Mouse (Mus musculus) layer of hippocampus, postnatal 25 days (tissue): Measurements from ENCODE around the gene Tnfaip6. TPM values are rescaled to one million over a fixed set of nuclear protein-coding genes. Genes with fewer than 3 reads are reported as not detected.
"Not testable (repeated sequence)": the region's sequence is repeated elsewhere in the genome, so short reads cannot be mapped to it uniquely, and the experiment has no call there.

Experiments
- DNase-seq, 2 experiments: peaks; one replicate each; pipeline ENCODE4 v3.0.0; 2022; ENCODE audit warnings: mixed read lengths in 2 of 2, low spot score in 1 of 2; ENCODE audit errors: extremely low spot score in 1 of 2
- total RNA-seq, 2 experiments: library from RNA; stranded (reverse); gene quantifications; 2 replicates each; pipeline ENCODE4 v1.2.3; 2021

Tnfaip6 gene
- total RNA-seq = 1 to 10 TPM; 4.2 to 6.6 TPM

- peak in 1 of 2 experiments; percentile 14 for DNase-seq
Observed at GRCm38 (mm10) chr2:52037882-52038281, at the start of gene Tnfaip6. TSS of gene Tnfaip6 (plus strand) at chr2:52038009.

DNA sequence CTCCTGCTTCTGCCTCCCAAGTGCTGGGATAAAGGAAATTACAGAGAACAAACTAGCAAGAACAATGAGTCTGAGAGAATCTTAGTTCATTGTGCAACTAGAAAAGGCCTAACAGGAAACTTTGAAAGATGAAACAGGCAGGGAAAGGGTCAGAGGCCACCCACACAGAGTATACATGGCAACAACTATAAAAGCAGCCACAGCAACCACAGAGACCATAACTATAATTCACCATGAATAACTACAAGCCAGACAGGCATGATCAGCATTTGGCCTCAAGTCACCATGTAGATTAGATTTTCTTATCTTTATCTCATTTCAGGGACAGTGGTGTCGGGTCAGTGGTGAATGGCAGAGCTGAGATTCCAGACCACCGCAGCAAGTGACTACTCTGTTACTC is 48.2 kb upstream of the Tnfaip6 start:
- no peak for DNase-seq

DNA sequence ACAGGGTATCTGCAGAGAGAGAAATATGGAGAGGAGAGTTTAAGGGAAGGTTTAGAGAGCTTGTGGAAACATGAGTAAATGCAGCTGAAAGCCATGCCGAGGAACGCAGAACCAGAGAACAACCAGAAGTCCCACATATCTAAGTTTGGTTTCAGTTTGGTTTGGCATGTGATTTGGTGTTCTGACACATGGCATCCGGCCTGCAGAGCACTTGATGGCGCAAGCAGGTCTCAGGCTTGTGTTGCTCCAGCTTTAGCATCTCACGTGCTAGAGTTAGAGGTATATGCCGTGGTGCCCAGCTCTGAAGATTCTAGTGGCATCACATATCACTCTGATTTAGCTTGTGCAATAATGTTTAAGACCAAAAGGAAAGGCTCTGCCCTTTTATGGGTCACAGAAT is 46.4 kb upstream of the Tnfaip6 start:
- no peak for DNase-seq

- DNase-seq = no peak
Observed at GRCm38 (mm10) chr2:51999996-52000395, 37.8 kb upstream of the Tnfaip6 start.

DNA sequence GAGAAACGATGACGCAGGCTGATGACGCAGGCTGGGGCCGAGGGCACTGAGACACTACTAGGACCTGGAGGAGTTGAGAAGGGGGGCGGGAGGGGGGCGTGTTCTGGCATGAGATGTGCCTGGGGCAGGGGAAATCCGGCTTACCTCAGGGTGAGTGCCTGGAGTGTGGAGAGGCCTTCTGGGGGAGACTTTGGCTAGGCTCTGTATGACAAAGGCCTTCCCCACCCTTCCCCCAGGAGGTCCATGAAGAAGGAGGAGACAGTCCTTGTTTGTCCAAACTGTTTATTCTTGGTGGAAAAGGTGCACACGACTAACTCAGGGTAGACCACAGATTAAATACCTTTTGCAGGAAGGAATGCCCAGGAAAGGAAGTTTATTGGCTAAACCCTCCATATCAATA is 36.3 kb upstream of the Tnfaip6 start:
- no peak for DNase-seq

GRCm38 (mm10) chr2:52002299-52002698 is 35.5 kb upstream of the Tnfaip6 start:
- not testable (repeated sequence) for DNase-seq

DNA sequence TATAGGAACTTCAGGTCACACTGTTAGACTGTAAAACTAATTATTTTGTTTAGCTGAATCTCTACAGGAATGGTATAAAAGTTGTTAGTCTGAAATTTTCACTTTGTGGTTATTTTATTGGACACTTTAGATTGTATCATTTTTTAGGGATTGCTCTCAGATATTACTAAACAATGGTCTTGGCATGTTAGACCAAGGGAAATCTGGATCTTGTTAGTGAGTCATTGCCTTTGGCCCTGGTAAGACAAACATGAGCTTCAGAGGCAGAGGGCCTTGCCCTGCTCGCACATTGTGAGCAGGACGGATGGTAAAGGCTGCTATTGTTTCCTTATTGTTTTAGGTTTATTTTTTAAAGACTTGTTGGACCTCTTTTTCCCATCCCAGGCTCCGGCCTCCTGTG is 31.4 kb upstream of the Tnfaip6 start:
- DNase-seq = no peak

DNA sequence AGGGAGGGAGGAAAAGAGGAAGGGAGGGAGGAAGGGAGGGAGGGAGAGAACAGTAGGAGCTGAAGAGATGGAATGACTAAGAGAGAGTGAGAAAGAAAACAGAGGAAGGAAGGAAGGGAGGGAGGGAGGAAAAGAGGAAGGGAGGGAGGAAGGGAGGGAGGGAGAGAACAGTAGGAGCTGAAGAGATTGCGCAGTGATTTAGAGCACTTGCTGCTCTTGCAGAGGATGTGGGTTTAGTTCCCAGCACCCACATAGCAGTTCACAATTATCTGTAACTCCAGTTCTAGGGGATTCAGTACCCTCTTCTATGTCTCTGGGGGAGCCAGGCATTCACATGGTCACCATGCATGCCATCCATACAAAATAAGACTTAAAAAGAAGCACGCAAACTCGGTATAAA is 26.0 kb upstream of the Tnfaip6 start:
- not testable (repeated sequence) for DNase-seq

DNA sequence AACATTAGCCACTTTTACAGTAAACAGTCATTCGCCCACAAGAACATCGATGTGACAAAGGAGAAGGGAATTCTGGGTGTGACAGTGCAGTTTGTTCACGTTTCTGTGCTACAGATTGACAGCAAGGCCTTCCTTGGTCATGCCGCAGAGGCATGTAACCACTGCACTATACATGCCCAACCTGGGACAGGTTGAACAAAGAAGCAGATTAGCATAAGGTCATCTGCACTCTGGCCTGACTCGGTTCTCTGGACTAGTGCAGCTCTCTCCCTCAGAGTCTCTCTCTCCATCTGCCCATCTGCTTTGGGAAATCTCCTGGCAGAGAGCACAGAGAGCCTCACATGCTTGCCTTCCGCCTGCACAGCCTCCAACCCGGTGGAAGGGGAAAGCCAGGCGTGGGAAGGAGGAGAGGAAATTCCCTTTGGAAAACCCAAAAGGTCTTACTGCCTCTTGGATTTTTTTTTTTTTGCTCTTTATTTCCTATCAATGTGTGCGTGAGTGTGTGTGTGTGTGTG is 24.4 kb upstream of the Tnfaip6 start:
- peak in 1 of 2 experiments; percentile 11 for DNase-seq

GRCm38 (mm10) chr2:52016361-52016760 is 21.4 kb upstream of the Tnfaip6 start:
- no peak for DNase-seq

DNA sequence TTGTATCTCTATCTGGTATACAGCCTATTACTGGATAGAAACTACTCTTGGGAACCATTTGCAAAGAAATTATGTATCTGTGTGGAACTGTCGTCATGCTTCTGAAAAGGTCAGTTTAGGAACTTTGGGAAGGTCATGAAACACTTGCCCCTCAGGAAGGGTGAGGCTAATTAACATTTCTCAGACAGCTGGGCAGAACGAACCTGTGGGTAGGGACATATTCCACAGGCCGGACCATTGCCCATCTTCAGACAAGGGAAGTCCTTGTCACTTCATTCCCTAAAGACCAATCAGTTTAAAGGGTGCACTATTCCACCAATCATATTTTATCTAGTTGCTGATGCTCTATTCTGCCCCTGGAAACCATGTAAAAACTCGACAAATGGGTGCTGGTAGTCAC is 10.7 kb upstream of the Tnfaip6 start:
- DNase-seq = no peak

DNA sequence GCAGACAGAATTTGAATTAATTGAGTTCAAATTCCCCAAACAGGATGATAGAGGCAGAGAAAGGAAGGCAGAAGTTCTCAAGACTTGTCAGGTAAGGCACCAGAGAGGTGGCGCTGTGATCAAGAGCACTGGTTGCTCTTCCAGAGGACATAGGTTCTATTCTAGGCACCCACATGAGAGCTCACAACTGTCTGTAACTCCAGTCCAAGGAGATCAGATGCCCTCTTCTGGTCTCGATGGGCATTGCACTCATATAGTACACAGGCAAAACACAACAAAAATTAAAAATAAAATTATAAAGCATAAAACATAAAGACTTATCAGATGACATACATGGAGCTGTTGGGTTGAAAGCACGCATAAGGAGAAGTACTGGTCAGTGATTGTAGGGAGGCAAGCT is 8.4 kb upstream of the Tnfaip6 start:
- DNase-seq = no peak

- DNase-seq = no peak
Observed at GRCm38 (mm10) chr2:52031491-52031890, 6.3 kb upstream of the Tnfaip6 start.

DNA sequence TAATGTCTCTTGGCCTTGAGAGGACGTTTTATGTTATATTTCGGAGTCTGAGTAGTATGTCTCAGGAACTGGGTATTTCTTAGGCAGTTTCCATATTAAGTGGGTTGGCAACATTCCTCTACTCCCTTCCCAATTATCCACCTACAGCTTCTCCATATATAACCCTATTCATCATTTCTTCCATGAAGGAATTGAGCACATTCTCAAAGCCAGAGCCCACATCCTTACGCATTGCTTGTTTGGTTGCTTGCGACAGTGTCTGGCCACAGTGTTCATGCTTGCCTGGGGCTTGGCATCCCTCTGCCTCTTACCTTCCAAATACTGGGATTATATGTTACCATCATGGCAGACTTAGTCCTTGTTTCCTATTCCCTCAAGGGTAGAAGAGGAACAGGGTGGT is 3.2 kb upstream of the Tnfaip6 start:
- DNase-seq = no peak

GRCm38 (mm10) chr2:52035144-52035543 is 2.7 kb upstream of the Tnfaip6 start:
- no peak for DNase-seq

DNA sequence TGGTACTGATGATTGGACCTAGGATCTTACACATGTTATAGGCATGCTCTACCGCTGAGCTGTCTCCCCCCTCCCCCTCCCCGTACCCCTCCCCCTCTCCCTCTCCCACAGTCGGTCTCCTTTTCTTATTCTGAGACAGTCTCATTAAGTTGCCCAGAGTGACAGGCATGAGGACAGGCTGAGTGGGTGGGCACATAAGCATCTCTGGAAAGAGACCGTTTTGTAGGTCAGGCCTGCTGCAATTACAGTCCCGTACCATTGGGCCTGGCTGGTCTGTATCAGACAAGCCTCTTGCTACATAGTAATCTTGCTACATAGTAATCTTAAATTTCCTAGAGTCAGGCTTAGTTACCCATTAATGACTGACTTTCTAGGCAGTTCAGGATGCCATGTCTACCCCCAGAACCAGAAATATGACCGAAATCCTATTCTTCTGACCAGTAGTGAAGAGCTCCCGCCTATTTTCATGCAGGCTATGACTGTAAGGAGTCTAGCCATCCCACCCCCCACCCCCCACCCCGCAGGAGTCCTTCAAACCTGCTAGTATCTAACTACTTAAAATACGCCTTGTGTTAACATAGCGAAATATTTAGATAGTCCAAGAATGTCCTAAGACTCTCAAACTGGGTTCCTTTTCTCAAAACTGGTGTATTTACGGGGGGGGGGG is 747 bp upstream of the Tnfaip6 start:
- no peak for DNase-seq

DNA sequence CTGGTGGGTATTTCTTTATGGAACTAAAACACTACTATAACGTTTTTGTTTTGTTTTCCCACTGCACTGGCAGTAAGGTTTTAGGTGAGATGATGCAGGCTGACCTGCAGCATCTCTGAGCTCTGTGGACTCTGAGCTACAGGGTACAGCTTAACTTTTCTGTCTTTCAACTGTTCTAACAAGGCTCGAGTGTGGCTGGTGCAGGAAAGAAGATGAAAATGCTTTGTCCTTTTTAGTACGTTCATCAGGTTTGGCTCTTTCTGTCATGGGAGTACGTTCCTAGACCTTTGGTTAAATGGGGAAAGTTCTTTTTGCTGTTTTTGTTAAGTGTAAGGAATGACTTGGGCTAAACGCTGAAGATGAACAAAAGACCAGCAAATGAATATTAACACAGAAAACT is 749 bp downstream of the Tnfaip6 start:
- DNase-seq = no peak

GRCm38 (mm10) chr2:52039083-52039801 is 1.4 kb downstream of the Tnfaip6 start:
- DNase-seq = no peak

DNA sequence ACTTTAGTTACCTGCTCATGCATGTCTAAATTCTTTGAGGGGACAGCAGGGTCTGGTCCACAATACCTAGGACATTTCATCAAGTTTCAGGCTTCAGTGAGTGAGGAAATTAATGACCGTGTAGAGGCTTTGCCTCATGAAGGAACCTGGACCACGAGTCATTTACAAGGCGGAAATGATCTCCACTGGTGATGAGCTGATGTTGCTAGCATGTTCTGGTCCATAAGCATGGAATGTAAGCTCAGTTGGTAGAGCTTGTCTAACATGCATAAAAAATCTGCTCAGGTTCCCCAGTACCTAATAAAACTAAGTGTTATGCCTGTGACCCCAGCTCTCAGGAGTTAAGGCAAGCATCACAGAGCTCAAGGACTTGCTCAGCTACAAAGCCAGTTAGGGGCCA is 4.3 kb downstream of the Tnfaip6 start:
- no peak for DNase-seq

DNA sequence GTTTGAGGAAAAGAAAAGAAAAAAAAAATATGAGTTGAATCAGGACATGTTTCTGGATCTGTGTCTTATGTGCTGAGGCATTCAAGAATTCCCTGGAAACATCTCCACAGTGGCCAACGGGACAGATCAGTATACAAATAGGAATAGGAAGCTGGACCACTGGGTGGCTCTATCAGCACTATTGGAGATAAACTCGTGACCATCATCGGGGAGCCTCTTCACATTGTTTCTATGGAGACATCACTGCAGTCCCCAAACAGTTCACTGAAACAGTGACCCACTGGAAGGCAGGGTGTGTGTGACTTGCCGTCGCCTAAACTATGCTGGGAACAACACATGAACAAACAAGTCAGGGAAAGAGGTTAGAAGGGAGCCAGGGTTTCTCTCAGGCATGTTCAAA is 4.9 kb downstream of the Tnfaip6 start:
- DNase-seq = no peak

- no peak for DNase-seq
Observed at GRCm38 (mm10) chr2:52043485-52043884, 5.7 kb downstream of the Tnfaip6 start.

- no peak for DNase-seq
Observed at GRCm38 (mm10) chr2:52046032-52046431, 8.2 kb downstream of the Tnfaip6 start.
